Mouse (Mus musculus) heart, postnatal 10 days (tissue): ENCODE data around the gene B430305J03Rik. TPM values are rescaled to one million over a fixed set of nuclear protein-coding genes. Genes with fewer than 3 reads are reported as not detected.

Source experiments
- DNase-seq, 2 experiments: peaks; one replicate each; pipeline ENCODE4 v3.0.0; 2021
- intact Hi-C: fragments of 180-260 bp; cut with DNase I; formaldehyde crosslinking; loops from one replicate; pipeline ENCODE4 v1.15.1; 2025
- total RNA-seq, 2 experiments: library from RNA; stranded (reverse); gene quantifications; 2 replicates each; pipeline ENCODE4 v1.2.3; 2021

Gene B430305J03Rik
- total RNA-seq, 2 experiments from 2014 or later, result 0.12 to 0.17 TPM

DNA sequence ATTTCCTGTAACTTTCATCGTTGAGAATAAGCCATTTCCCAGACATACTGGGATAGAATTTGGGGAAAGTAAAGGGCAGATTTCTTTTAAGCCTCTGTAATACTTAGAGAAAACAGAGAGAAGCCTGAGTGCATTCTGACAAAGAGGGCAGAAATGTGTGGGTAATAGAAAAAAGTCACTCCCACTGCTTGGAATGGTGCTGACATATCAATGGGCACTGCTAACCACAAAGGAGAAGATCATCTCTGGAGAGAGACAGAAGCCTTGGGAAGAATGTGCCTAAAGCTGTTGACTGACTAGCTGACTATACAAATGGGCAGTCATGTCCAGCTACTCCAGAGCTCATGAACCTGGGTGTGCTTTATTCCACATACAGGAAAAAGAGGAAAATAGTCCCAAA is 10.3 kb downstream of the B430305J03Rik start:
- intact Hi-C loops, result no loop called here
- no peak for DNase-seq

DNA sequence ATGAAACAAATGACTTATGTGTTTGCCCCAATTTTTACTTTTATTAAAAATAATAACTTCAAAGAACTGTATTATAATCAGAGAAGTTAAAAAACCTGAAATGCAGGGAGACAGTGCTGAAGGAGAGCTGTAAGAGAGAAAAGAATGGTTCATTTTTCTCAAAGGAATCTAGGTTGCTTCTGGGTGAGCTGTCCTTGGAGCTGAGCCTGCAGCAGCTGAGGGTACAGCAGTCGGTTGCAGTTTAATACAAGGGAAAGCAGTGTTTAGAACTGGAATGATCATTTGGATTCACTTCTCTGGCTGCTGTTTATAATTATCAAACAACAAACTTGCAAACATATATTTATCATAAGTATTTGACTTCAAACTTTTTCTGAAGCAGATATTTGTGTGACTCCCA is 16.3 kb downstream of the B430305J03Rik start:
- no peak for DNase-seq
- intact Hi-C loops, result no loop called here

DNA sequence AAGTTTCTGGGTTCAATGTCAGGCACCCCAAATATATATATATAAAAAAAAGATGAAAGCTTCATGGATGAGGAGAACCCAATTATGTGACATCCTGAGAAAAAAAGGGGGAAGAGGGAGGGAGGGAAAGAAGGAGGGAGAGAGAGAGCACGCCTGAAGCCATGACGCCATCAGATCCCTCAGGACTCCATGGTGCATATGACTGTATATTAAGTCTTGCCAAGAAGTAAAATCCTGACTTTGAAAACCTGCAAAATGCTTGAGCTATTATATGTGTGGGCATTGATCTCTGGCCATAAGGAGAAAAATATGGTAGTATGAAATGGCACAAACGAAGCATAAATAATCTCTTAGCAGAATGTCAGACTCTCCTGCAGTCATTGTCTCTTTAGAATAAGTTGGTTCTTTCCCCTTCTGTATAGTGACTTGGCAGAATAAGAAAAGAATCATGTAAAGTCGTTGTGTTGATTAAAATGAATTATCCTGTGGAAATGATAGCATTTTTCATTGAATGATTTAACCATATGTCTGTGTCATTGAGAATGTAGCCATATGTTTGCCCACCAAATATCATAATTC is 17.6 kb downstream of the B430305J03Rik start:
- DNase-seq, result no peak
- intact Hi-C loops, result no loop called here

DNA sequence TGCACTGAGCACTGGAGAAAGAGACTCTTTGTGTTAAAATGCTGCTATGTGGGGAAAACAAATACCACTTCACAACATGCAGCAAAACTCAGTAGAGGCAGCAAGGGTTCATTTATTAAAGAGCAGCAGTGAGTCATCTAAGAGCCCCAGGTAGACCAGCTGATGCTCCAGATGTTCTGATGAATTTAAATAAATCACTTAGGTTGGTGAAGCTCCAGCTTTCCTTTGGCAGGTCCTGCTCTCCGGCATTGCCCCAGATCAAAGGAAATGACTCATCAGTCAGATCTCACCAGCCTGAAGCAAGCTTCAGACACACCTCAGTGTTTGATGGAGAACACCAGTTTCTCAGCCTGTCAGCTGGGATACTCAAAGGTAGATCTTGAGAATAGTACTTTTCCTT is 20.1 kb downstream of the B430305J03Rik start:
- intact Hi-C loops, result no loop called here
- DNase-seq, result no peak

DNA sequence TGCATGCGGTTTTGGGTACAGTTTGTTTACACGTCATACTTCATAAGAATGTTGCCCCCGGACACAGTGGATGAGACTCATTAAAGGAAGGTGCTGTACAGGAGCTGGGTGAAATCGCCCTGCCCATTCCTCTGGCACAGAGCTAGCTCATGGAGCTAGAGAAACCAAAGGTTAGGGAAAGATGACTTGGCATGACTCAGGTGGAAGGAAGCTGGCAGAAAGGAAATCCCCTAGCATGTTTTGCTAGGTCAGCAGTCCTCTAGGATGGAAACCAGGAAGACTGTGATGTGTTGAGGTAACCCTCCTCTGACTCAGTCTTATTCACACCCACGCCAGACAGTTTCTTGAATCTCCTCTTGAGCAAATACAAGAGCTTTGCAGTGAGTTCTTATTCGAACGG is 21.7 kb downstream of the B430305J03Rik start:
- intact Hi-C loops, result no loop called here

DNA sequence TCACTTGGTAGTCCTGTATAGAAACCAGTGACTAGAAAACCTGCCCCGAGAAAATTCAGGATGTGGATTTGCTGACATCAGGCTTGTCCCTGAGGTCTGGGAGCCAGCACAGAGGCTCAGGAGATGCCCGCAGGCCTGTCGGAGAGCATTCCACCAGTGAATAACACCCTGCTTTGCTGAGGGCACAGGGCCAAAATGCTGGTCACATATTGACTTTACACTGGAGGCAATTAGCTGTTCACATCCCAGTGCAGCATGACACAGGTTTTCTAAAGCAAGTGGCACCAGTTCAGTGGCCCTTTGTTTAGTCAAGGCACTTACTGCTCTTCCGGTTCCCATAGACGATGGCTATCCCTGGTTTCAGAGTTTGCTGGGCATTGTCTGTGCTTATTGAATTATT is 25.4 kb downstream of the B430305J03Rik start:
- intact Hi-C loops, result no loop called here
- no peak for DNase-seq

More for the DNA sequence above, 21.7 kb downstream of the B430305J03Rik start:
- no peak for DNase-seq

DNA sequence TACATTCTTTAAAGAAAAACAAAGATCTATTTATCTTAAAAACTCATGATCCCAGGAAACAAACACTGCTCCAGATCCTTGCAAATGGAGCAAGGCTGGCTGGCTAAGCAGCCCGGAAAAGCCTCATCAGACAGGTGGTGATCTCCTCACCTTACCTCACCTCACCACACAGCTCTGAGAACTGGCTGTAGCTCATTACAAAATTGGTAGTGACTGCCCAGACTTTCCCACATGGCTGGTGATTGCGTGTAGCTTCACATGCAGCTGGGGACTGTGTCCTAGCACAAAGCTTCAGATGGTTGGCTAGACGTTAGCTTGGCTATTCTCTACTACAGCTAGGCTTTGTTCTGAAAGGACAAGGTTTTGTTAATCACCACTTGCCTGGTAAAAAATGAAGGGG is 28.5 kb downstream of the B430305J03Rik start:
- intact Hi-C loops, result no loop called here
- DNase-seq, result no peak

DNA sequence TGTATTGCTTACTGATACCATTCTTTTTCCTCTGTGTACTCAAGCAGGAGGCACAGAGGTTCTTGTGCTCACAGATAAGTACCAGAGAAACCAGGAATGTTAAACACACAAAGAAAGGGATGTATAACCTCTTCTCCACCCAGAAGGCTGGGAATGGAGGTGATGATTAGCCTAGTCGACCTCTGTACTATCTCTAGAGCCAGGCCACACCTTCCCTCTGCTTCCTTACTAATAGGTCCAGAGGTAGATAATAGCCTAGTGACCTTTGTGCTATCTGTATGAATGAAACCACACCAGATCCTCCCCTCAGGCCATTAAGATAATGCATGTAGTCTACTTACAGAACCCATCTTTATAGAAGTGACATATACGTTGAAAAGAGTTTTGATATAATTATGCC is 29.5 kb downstream of the B430305J03Rik start:
- intact Hi-C loops, result no loop called here
- no peak for DNase-seq

DNA sequence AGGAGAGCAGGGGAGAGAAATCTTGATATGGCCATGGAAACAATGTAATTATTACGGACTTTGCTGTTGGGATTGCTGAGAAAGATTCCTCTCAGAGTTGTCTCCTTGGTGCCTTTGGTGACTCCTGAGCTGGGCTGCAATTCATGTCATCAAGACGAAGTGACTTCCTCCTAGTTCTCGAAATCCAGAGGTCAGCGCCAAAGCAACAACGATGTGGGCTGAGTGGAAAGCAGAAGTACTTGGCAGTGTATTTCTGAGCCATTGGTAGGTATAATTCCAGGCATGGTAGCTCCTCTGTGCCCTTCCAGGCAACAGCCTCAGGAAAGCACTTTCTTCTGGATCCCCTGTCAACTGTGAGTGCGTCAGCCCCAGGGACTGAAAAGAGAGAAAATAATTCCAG is 44.1 kb downstream of the B430305J03Rik start:
- DNase-seq, result peak in 1 of 2 experiments; percentile 4
- intact Hi-C loops, result no loop called here

DNA sequence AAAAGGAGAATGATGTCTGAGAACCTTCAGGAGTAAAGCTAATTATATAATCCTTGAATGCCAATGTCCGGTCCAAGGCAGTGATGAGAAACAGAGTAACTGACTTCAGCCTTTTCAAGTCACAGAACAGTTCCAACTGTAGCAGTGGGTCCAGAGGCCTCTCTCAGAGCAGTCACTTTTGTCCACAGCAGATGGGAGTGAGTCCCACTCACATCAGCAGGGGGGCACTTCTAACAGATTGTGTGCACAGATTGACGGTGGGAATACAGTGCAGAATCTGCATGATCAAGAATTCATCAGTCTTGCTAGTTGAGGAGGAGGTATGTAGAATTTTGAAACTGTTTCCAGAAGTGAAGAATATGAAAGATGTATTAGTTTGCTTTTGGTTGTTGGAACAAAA is 45.7 kb downstream of the B430305J03Rik start:
- intact Hi-C loops, result no loop called here
- DNase-seq, result no peak

DNA sequence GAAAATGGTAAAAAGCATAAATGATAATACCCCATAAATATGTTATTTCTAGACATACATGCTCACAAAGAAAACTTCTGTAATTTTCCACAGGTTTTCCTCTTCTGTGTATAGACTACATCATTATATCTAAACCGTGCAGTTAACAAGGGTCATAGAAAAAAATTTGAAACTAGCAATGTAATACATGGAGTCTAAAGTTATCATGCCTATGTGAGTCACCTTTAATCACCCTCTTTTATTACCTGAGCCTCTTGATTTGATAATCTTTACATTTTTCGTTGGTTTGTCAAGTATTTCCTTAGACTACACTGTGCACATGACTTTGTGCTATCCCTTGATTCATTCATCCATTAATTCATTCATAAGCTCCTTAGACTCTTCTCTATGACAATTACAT is 50.7 kb downstream of the B430305J03Rik start:
- DNase-seq, result no peak
- intact Hi-C loops, result no loop called here

Other genes starting within 250 kb of the B430305J03Rik start
- gene Rap2b, start 4.3 kb downstream of the B430305J03Rik start, total RNA-seq, result 1 to 10 TPM; 4.8 to 6.0 TPM